Mouse (Mus musculus) induced T-regulatory cell, adult 2 months (primary cell): ENCODE measurements at regions not wholly inside any gene's neighbourhood (a gene's known extent, or its start where the extent isn't known, plus 50 kb on each side); places are given as distances from the start of the nearest gene placed in this dataset.

Experiments
- DNase-seq: peaks from one replicate; pipeline ENCODE4 v3.0.0-alpha.2; 2012; ENCODE audit warnings: low read depth

- no peak for DNase-seq
Observed at GRCm38 (mm10) chr9:31582947-31583346, 118.7 kb upstream of the Tmem45b start.

GRCm38 (mm10) chr9:31578506-31579173 is 114.4 kb upstream of the Tmem45b start:
- no peak for DNase-seq

GRCm38 (mm10) chr9:31577066-31577465 is 112.8 kb upstream of the Tmem45b start:
- DNase-seq, result peak; percentile 3

GRCm38 (mm10) chr9:31567029-31567428 is 102.8 kb upstream of the Tmem45b start:
- no peak for DNase-seq

- DNase-seq, result no peak
Observed at GRCm38 (mm10) chr9:31566257-31567007, 102.2 kb upstream of the Tmem45b start.

GRCm38 (mm10) chr9:31564996-31565773 is 100.9 kb upstream of the Tmem45b start:
- DNase-seq, result no peak

- DNase-seq, result no peak
Observed at GRCm38 (mm10) chr9:31563541-31563940, 99.3 kb upstream of the Tmem45b start.

- DNase-seq, result no peak
Observed at GRCm38 (mm10) chr9:31560226-31560556, 95.9 kb upstream of the Tmem45b start.

GRCm38 (mm10) chr9:31559506-31560225 is 95.4 kb upstream of the Tmem45b start:
- DNase-seq, result peak; percentile 69

- no peak for DNase-seq
Observed at GRCm38 (mm10) chr9:31543691-31544052, 79.4 kb upstream of the Tmem45b start.

GRCm38 (mm10) chr9:31542909-31543690 is 78.8 kb upstream of the Tmem45b start:
- DNase-seq, result peak; percentile 71

- DNase-seq, result no peak
Observed at GRCm38 (mm10) chr9:31541615-31542191, 77.4 kb upstream of the Tmem45b start.

- DNase-seq, result no peak
Observed at GRCm38 (mm10) chr9:31538458-31539210, 74.4 kb upstream of the Tmem45b start.

GRCm38 (mm10) chr9:31529021-31529420 is 64.8 kb upstream of the Tmem45b start:
- DNase-seq, result no peak

GRCm38 (mm10) chr9:31527216-31527615 is 63.0 kb upstream of the Tmem45b start:
- DNase-seq, result no peak
